Mouse (Mus musculus) urinary bladder, postnatal 36 days (tissue): ENCODE data around the gene Cfap100.

Experiments
- DNase-seq, 2 experiments: peaks; one replicate each; pipeline ENCODE4 v3.0.0; 2022; ENCODE audit warnings: low spot score in 2 of 2, mixed read lengths in 1 of 2

Cfap100 gene

GRCm38 (mm10) chr6:90428380-90428974 lies at the start of gene Cfap100:
Cfap100 (minus strand) TSS chr6:90428797.
- DNase-seq, result peak; percentile 33 to 77

- DNase-seq, result no peak
Measured at GRCm38 (mm10) chr6:90476941-90477518, 48.4 kb upstream of the Cfap100 start.

- DNase-seq, result no peak
Measured at GRCm38 (mm10) chr6:90475854-90476212, 47.2 kb upstream of the Cfap100 start.

GRCm38 (mm10) chr6:90475176-90475853 lies 46.7 kb upstream of the Cfap100 start:
- DNase-seq, result no peak

GRCm38 (mm10) chr6:90474361-90474750 lies 45.8 kb upstream of the Cfap100 start:
- no peak for DNase-seq

GRCm38 (mm10) chr6:90473630-90474360 lies 45.2 kb upstream of the Cfap100 start:
- no peak for DNase-seq

- DNase-seq, result no peak
Measured at GRCm38 (mm10) chr6:90472697-90473096, 44.1 kb upstream of the Cfap100 start.

- DNase-seq, result no peak
Measured at GRCm38 (mm10) chr6:90472079-90472478, 43.5 kb upstream of the Cfap100 start.

GRCm38 (mm10) chr6:90470947-90471541 lies 42.4 kb upstream of the Cfap100 start:
- peak in 1 of 2 experiments; percentile 45 for DNase-seq

- no peak for DNase-seq
Measured at GRCm38 (mm10) chr6:90470255-90470654, 41.7 kb upstream of the Cfap100 start.

GRCm38 (mm10) chr6:90469041-90469440 lies 40.4 kb upstream of the Cfap100 start:
- no peak for DNase-seq

- no peak for DNase-seq
Measured at GRCm38 (mm10) chr6:90468216-90468615, 39.6 kb upstream of the Cfap100 start.

GRCm38 (mm10) chr6:90466847-90467410 lies 38.3 kb upstream of the Cfap100 start:
- DNase-seq, result no peak

- peak in 1 of 2 experiments; percentile 84 for DNase-seq
Measured at GRCm38 (mm10) chr6:90466079-90466478, 37.5 kb upstream of the Cfap100 start.

- no peak for DNase-seq
Measured at GRCm38 (mm10) chr6:90465028-90465640, 36.5 kb upstream of the Cfap100 start.

GRCm38 (mm10) chr6:90463890-90464421 lies 35.4 kb upstream of the Cfap100 start:
- no peak for DNase-seq

- DNase-seq, result peak; percentile 70 to 93
Measured at GRCm38 (mm10) chr6:90463228-90463862, 34.7 kb upstream of the Cfap100 start.

GRCm38 (mm10) chr6:90462841-90463227 lies 34.2 kb upstream of the Cfap100 start:
- DNase-seq, result no peak

- peak; percentile 66 to 81 for DNase-seq
Measured at GRCm38 (mm10) chr6:90462181-90462706, 33.6 kb upstream of the Cfap100 start, which contains the start of gene Klf15. Klf15 (plus strand) TSS chr6:90462576.

- no peak for DNase-seq
Measured at GRCm38 (mm10) chr6:90461771-90462170, 33.2 kb upstream of the Cfap100 start.
